Mouse (Mus musculus): Measurements from ENCODE around the gene Tle2. TPM values are rescaled to one million over a fixed set of nuclear protein-coding genes. Genes with fewer than 3 reads are reported as not detected.

Tle2 gene
- polyA plus RNA-seq, 1 experiment = 11.3 TPM

GRCm38 (mm10) chr10:81633253-81634099, 59.1 kb downstream of the Tle2 start:
- WGBS = 4% methylated on average over 37 of the region's 37 CpGs

GRCm38 (mm10) chr10:81636338-81636737, 62.0 kb downstream of the Tle2 start:
- 23% methylated on average over 8 of the region's 8 CpGs for WGBS
- DNase-seq (ENCODE audit: low read depth, low spot score) = no peak

More at GRCm38 (mm10) chr10:81633253-81634099, 59.1 kb downstream of the Tle2 start:
- peak; percentile 53 for DNase-seq (ENCODE audit: low read depth, low spot score)

GRCm38 (mm10) chr10:81638101-81638500, 63.7 kb downstream of the Tle2 start:
- WGBS = 64% methylated on average over 6 of the region's 6 CpGs
- DNase-seq (ENCODE audit: low read depth, low spot score) = no peak

Other genes with a start within 250 kb of the Tle2 start
- 7.0 and 8.0 TPM in 2 replicates for gene Tbxa2r, start 245.8 kb upstream of the Tle2 start, polyA plus RNA-seq (2012; rRNA removed)
- gene Gipc3, start 231.3 kb upstream of the Tle2 start, polyA plus RNA-seq (2012; rRNA removed) = 0.78 and 0.95 TPM in 2 replicates
- gene Hmg20b, start 224.1 kb upstream of the Tle2 start, polyA plus RNA-seq (2012; rRNA removed) = 83.6 and 98.6 TPM in 2 replicates
- gene Mfsd12, start 217.1 kb upstream of the Tle2 start, polyA plus RNA-seq (2012; rRNA removed) = 12.1 and 13.6 TPM in 2 replicates
- 3.6 and 4.6 TPM in 2 replicates for gene 4930404N11Rik, start 208.7 kb upstream of the Tle2 start, polyA plus RNA-seq (2012; rRNA removed)
- gene Fzr1, start 196.0 kb upstream of the Tle2 start, polyA plus RNA-seq (2012; rRNA removed) = 81.5 and 85.5 TPM in 2 replicates
- 48.2 and 60.4 TPM in 2 replicates for gene Dohh, start 190.1 kb upstream of the Tle2 start, polyA plus RNA-seq (2012; rRNA removed)
- 3.3 and 3.7 TPM in 2 replicates for gene Gm48551, start 190.1 kb upstream of the Tle2 start, polyA plus RNA-seq (2012; rRNA removed)
- 0.98 and 4.1 TPM in 2 replicates for gene Gm48552, start 185.6 kb upstream of the Tle2 start, polyA plus RNA-seq (2012; rRNA removed)
- 2,134 and 4,482 TPM in 2 replicates for gene Smim24, start 181.5 kb upstream of the Tle2 start, polyA plus RNA-seq (2012; rRNA removed)
- gene Nfic, start 118.9 kb upstream of the Tle2 start, polyA plus RNA-seq (2012; rRNA removed) = 10.5 and 11.6 TPM in 2 replicates
- gene Celf5, start 91.9 kb upstream of the Tle2 start, polyA plus RNA-seq (2012; rRNA removed) = 2.3 and 5.3 TPM in 2 replicates
- gene Ncln, start 78.2 kb upstream of the Tle2 start, polyA plus RNA-seq (2012; rRNA removed) = 242 and 319 TPM in 2 replicates
- 4.4 and 4.8 TPM in 2 replicates for gene S1pr4, start 74.4 kb upstream of the Tle2 start, polyA plus RNA-seq (2012; rRNA removed)
- 1.6 and 2.3 TPM in 2 replicates for gene Gna15, start 50.3 kb upstream of the Tle2 start, polyA plus RNA-seq (2012; rRNA removed)
- 402 and 684 TPM in 2 replicates for gene Gna11, start 29.4 kb upstream of the Tle2 start, polyA plus RNA-seq (2012; rRNA removed)
- 1,252 and 1,560 TPM in 2 replicates for gene Aes, start 15.1 kb upstream of the Tle2 start, polyA plus RNA-seq (2012; rRNA removed)
- 7.3 and 8.8 TPM in 2 replicates for gene Tle6, start 26.5 kb downstream of the Tle2 start, polyA plus RNA-seq (2012; rRNA removed)
- 1.1 and 1.4 TPM in 2 replicates for gene BC025920, start 31.7 kb downstream of the Tle2 start, polyA plus RNA-seq (2012; rRNA removed)
- 19.7 and 30.0 TPM in 2 replicates for gene Sirt6, start 53.2 kb downstream of the Tle2 start, polyA plus RNA-seq (2012; rRNA removed)
- gene Ankrd24, start 54.0 kb downstream of the Tle2 start, polyA plus RNA-seq (2012; rRNA removed) = 9.6 and 11.8 TPM in 2 replicates
- 0.37 and 0.40 TPM in 2 replicates for gene Gm10778, start 74.5 kb downstream of the Tle2 start, polyA plus RNA-seq (2012; rRNA removed)
- gene Zfp433, start 130.3 kb downstream of the Tle2 start, polyA plus RNA-seq (2012; rRNA removed) = 0.48 and 0.77 TPM in 2 replicates
- 0.37 and 0.57 TPM in 2 replicates for gene Gm3055, start 196.6 kb downstream of the Tle2 start, polyA plus RNA-seq (2012; rRNA removed)
- gene Gm4767, start 237.6 kb downstream of the Tle2 start, polyA plus RNA-seq (2012; rRNA removed) = not detected in 2 replicates